ENCODE assay signal across 8 mouse cellular contexts in the genomic region with DNA sequence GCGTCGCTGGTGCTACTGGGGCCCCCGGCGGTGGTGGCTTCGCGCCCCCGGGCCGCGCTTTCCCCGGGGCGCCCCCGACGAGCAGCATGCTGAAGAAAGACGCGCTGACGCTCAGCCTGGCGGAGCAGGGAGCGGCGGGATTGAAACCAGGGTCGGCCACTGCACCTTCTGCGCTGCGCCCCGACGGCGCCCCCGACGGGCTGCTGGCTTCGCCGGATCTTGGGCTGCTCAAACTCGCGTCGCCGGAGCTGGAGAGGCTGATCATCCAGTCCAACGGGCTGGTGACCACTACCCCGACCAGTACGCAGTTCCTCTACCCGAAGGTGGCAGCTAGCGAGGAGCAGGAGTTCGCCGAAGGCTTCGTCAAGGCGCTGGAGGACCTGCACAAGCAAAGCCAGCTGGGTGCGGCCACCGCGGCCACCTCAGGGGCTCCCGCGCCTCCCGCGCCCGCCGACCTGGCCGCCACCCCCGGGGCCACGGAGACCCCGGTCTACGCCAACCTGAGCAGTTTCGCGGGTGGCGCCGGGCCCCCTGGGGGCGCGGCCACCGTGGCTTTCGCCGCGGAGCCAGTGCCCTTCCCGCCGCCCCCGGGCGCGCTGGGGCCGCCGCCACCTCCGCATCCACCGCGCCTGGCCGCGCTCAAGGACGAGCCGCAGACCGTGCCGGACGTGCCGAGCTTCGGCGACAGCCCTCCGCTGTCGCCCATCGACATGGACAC. TPM values are rescaled to one million over a fixed set of nuclear protein-coding genes. Genes with fewer than 3 reads are reported as not detected.
DNase-seq lines count a peak whose midpoint lies in the region; ATAC-seq and TF ChIP-seq lines count a peak whose summit lies in the region.

No protein-coding gene starts in this region.

- peak; percentile 55 for DNase-seq in adrenal gland, adult 8-10 months
- no peak for DNase-seq in adrenal gland, postnatal 10 days
- peak; percentile 48 to 67 for DNase-seq in urinary bladder, adult 18-20 months (ENCODE audit: low spot score in 2 of 2)
- DNase-seq in urinary bladder, postnatal 25 days (ENCODE audit: low spot score) = no peak
- DNase-seq in gastrocnemius, postnatal 10 days = peak; percentile 70
- peak; percentile 79 for DNase-seq in midbrain, embryonic 10.5 days (ENCODE audit: low spot score)
- DNase-seq in stomach, postnatal 0 days (ENCODE audit: low spot score) = no peak

- TF ChIP-seq CTCF in stomach, postnatal 0 days (IDR thresholded peaks at IDR 0.05; ENCODE audit: low read depth) = no peak

- under 1% methylated on average over 86 of the region's 89 CpGs for WGBS in kidney, embryonic 15.5 days
- 0% methylated on average over 89 of the region's 89 CpGs for WGBS in midbrain, embryonic 10.5 days
- WGBS in stomach, postnatal 0 days = under 1% methylated on average over 64 of the region's 89 CpGs

- H3K9me3 ChIP-seq in kidney, embryonic 15.5 days (replicated peaks) = no peaks in the 10 kb centered on the region
- H3K9me3 ChIP-seq in midbrain, embryonic 10.5 days (replicated peaks) = no peaks in the 10 kb centered on the region
- H3K9me3 ChIP-seq in stomach, postnatal 0 days (ENCODE audit: control insufficient read depth, low read length) = no peaks in the 10 kb centered on the region

- ATAC-seq in kidney, embryonic 15.5 days (replicated peaks; ENCODE audit: low FRiP score) = peak; percentile 0; the same call in 1 of the 2 replicates
- ATAC-seq in stomach, postnatal 0 days (ENCODE audit: low FRiP score, low TSS enrichment) = peak; percentile 5; the same call in 1 of the 2 replicates

- peaks cover 61% of the 10 kb centered on the region for H3K4me1 ChIP-seq in kidney, embryonic 15.5 days
- peaks cover 55% of the 10 kb centered on the region for H3K4me1 ChIP-seq in midbrain, embryonic 10.5 days
- H3K4me1 ChIP-seq in stomach, postnatal 0 days (replicated peaks; ENCODE audit: control insufficient read depth, insufficient read depth) = peaks cover 17% of the 10 kb centered on the region

- peaks cover 20% of the 10 kb centered on the region for H3K36me3 ChIP-seq in kidney, embryonic 15.5 days
- H3K36me3 ChIP-seq in midbrain, embryonic 10.5 days = peaks cover 23% of the 10 kb centered on the region
- no peaks in the 10 kb centered on the region for H3K36me3 ChIP-seq in stomach, postnatal 0 days (ENCODE audit: control insufficient read depth, insufficient read depth, low read length)

- H3K4me2 ChIP-seq in kidney, embryonic 15.5 days = peak overlapping the region; percentile 72
- H3K4me2 ChIP-seq in stomach, postnatal 0 days (replicated peaks; ENCODE audit: low read depth) = peak overlapping the region; percentile 62

- peak overlapping the region; percentile 100 for H3K27ac ChIP-seq in kidney, embryonic 15.5 days
- H3K27ac ChIP-seq in midbrain, embryonic 10.5 days (replicated peaks) = peak overlapping the region; percentile 99
- H3K27ac ChIP-seq in stomach, postnatal 0 days (replicated peaks) = peak overlapping the region; percentile 100

- no peak for TF ChIP-seq EP300 in stomach, postnatal 0 days (optimal IDR thresholded peaks at IDR 0.05)

- H3K4me3 ChIP-seq in kidney, embryonic 15.5 days (replicated peaks) = peak overlapping the region; percentile 97
- peak overlapping the region; percentile 98 for H3K4me3 ChIP-seq in midbrain, embryonic 10.5 days
- peak overlapping the region; percentile 87 for H3K4me3 ChIP-seq in stomach, postnatal 0 days (ENCODE audit: low read depth, low read length)

- H3K27me3 ChIP-seq in kidney, embryonic 15.5 days = no peaks in the 10 kb centered on the region
- peaks cover 21% of the 10 kb centered on the region for H3K27me3 ChIP-seq in midbrain, embryonic 10.5 days (ENCODE audit: low read depth, poor library complexity, severe bottlenecking)
- no peaks in the 10 kb centered on the region for H3K27me3 ChIP-seq in stomach, postnatal 0 days (ENCODE audit: control insufficient read depth, insufficient read depth, low read length)

- peak overlapping the region; percentile 100 for H3K9ac ChIP-seq in kidney, embryonic 15.5 days
- H3K9ac ChIP-seq in stomach, postnatal 0 days (ENCODE audit: low read length) = peak overlapping the region; percentile 99

RNA-seq across cellular contexts. Expression of a gene that starts 0.5 kb away (rescaled TPM):
- total RNA-seq in adrenal gland, adult 8-10 months (2022) = 100 to 1,000 TPM; 187 to 329 (median 253) TPM
- total RNA-seq in adrenal gland, postnatal 10 days (2021) = 100 to 1,000 TPM; 149 to 185 TPM
- total RNA-seq in gastrocnemius, postnatal 10 days (2021) = 100 to 1,000 TPM in 1 of 2 experiments, 10 to 100 TPM in 1; 79.2 to 130 TPM
- polyA plus RNA-seq in kidney, embryonic 15.5 days (2015; fragmentation: Nextera tagmentation; extraction: Ambion mirVana) = 59.9 and 68.1 TPM in 2 replicates
- 62.5 and 78.6 TPM in 2 replicates for polyA plus RNA-seq in midbrain, embryonic 10.5 days (2016; fragmentation: Nextera tagmentation; extraction: Ambion mirVana)
- polyA plus RNA-seq in stomach, postnatal 0 days (2015; fragmentation: Nextera tagmentation; extraction: Ambion mirVana) = 78.3 and 108 TPM in 2 replicates

RNA-seq across cellular contexts. Expression of a gene that starts 4.0 kb away (rescaled TPM):
- total RNA-seq in adrenal gland, adult 8-10 months (2022) = under 1 TPM in 3 of 4 experiments, not detected in 1; 0.07 to 0.09 (median 0.08) TPM
- under 1 TPM; 0.15 to 0.30 TPM for total RNA-seq in adrenal gland, postnatal 10 days (2021)
- total RNA-seq in gastrocnemius, postnatal 10 days (2021) = not detected
- polyA plus RNA-seq in kidney, embryonic 15.5 days (2015; fragmentation: Nextera tagmentation; extraction: Ambion mirVana) = 0.03 and 0.09 TPM in 2 replicates
- polyA plus RNA-seq in midbrain, embryonic 10.5 days (2016; fragmentation: Nextera tagmentation; extraction: Ambion mirVana) = not detected in 2 replicates
- polyA plus RNA-seq in stomach, postnatal 0 days (2015; fragmentation: Nextera tagmentation; extraction: Ambion mirVana) = 0.05 TPM in 1 of 2 replicates, not detected in the other

RNA-seq across cellular contexts. Expression of a gene that starts 19.1 kb away (rescaled TPM):
- total RNA-seq in adrenal gland, adult 8-10 months (2022) = not detected
- not detected for total RNA-seq in adrenal gland, postnatal 10 days (2021)
- not detected for total RNA-seq in gastrocnemius, postnatal 10 days (2021)
- 0.55 and 0.83 TPM in 2 replicates for polyA plus RNA-seq in kidney, embryonic 15.5 days (2015; fragmentation: Nextera tagmentation; extraction: Ambion mirVana)
- not detected in 2 replicates for polyA plus RNA-seq in midbrain, embryonic 10.5 days (2016; fragmentation: Nextera tagmentation; extraction: Ambion mirVana)
- 29.7 and 32.2 TPM in 2 replicates for polyA plus RNA-seq in stomach, postnatal 0 days (2015; fragmentation: Nextera tagmentation; extraction: Ambion mirVana)

RNA-seq across cellular contexts. Expression of a gene that starts 24.2 kb away (rescaled TPM):
- total RNA-seq in adrenal gland, adult 8-10 months (2022) = under 1 TPM; 0.26 to 0.86 (median 0.30) TPM
- 1 to 10 TPM; 2.4 to 2.8 TPM for total RNA-seq in adrenal gland, postnatal 10 days (2021)
- 1 to 10 TPM; 2.5 to 3.0 TPM for total RNA-seq in gastrocnemius, postnatal 10 days (2021)
- 7.6 and 9.4 TPM in 2 replicates for polyA plus RNA-seq in kidney, embryonic 15.5 days (2015; fragmentation: Nextera tagmentation; extraction: Ambion mirVana)
- 0.72 and 0.78 TPM in 2 replicates for polyA plus RNA-seq in midbrain, embryonic 10.5 days (2016; fragmentation: Nextera tagmentation; extraction: Ambion mirVana)
- polyA plus RNA-seq in stomach, postnatal 0 days (2015; fragmentation: Nextera tagmentation; extraction: Ambion mirVana) = 0.27 and 0.35 TPM in 2 replicates

RNA-seq across cellular contexts. Expression of a gene that starts 26.2 kb away (rescaled TPM):
- 100 to 1,000 TPM in 1 of 4 experiments, 10 to 100 TPM in 3; 81.4 to 101 (median 86.6) TPM for total RNA-seq in adrenal gland, adult 8-10 months (2022)
- 10 to 100 TPM; 91.5 to 94.7 TPM for total RNA-seq in adrenal gland, postnatal 10 days (2021)
- 10 to 100 TPM; 82.3 to 83.0 TPM for total RNA-seq in gastrocnemius, postnatal 10 days (2021)
- 291 and 295 TPM in 2 replicates for polyA plus RNA-seq in kidney, embryonic 15.5 days (2015; fragmentation: Nextera tagmentation; extraction: Ambion mirVana)
- polyA plus RNA-seq in midbrain, embryonic 10.5 days (2016; fragmentation: Nextera tagmentation; extraction: Ambion mirVana) = 315 and 355 TPM in 2 replicates
- polyA plus RNA-seq in stomach, postnatal 0 days (2015; fragmentation: Nextera tagmentation; extraction: Ambion mirVana) = 141 and 147 TPM in 2 replicates

Comparison
In these comparisons a context has a peak if more than half of its experiments do, and no peak if none do; other contexts are left out.
1. DNase-seq: peak in adrenal gland, adult 8-10 months (single experiment), urinary bladder, adult 18-20 months (2 of 2), gastrocnemius, postnatal 10 days (single experiment) and midbrain, embryonic 10.5 days (single experiment); none in adrenal gland, postnatal 10 days (single experiment), urinary bladder, postnatal 25 days (single experiment) and stomach, postnatal 0 days (single experiment).
2. Peak in every context shown above with its lines, with median percentiles within 50 percentile points of each other: H3K27ac ChIP-seq and H3K4me3 ChIP-seq.